Mouse (Mus musculus) CD8-positive naive resting alpha-beta T cell, adult 2 months (primary cell): ENCODE measurements at regions not wholly inside any gene's neighbourhood (a gene's known extent, or its start where the extent isn't known, plus 50 kb on each side); places are given as distances from the start of the nearest gene placed in this dataset.
A peak's percentile ranks its signal among the peaks of the same experiment; 100 is the strongest.

Source experiments
- DNase-seq, 2 experiments: peaks; one replicate each; pipeline ENCODE4 v3.0.0; 2022; ENCODE audit warnings: low read depth in 2 of 2, low spot score in 2 of 2

GRCm38 (mm10) chr11:117036977-117037376, 78.0 kb upstream of the Sec14l1 start:
- DNase-seq, result no peak

- DNase-seq, result no peak
Measured at GRCm38 (mm10) chr11:117038282-117039106, 76.5 kb upstream of the Sec14l1 start.

GRCm38 (mm10) chr11:117040829-117041228, 74.1 kb upstream of the Sec14l1 start:
- DNase-seq, result no peak

GRCm38 (mm10) chr11:117042336-117042735, 72.6 kb upstream of the Sec14l1 start:
- DNase-seq, result no peak

GRCm38 (mm10) chr11:117043524-117043923, 71.4 kb upstream of the Sec14l1 start:
- peak; percentile 37 to 69 for DNase-seq

GRCm38 (mm10) chr11:117044731-117045130, 70.2 kb upstream of the Sec14l1 start:
- no peak for DNase-seq

- DNase-seq, result no peak
Measured at GRCm38 (mm10) chr11:117046636-117047035, 68.3 kb upstream of the Sec14l1 start.

- no peak for DNase-seq
Measured at GRCm38 (mm10) chr11:117047172-117047950, 67.6 kb upstream of the Sec14l1 start.

- no peak for DNase-seq
Measured at GRCm38 (mm10) chr11:117048911-117049310, 66.1 kb upstream of the Sec14l1 start.

- DNase-seq, result no peak
Measured at GRCm38 (mm10) chr11:117050788-117051187, 64.2 kb upstream of the Sec14l1 start.

GRCm38 (mm10) chr11:117056958-117057357, 58.0 kb upstream of the Sec14l1 start:
- DNase-seq, result peak; percentile 31 to 46

- no peak for DNase-seq
Measured at GRCm38 (mm10) chr11:117057451-117057850, 57.5 kb upstream of the Sec14l1 start.

- no peak for DNase-seq
Measured at GRCm38 (mm10) chr11:117059120-117059519, 55.8 kb upstream of the Sec14l1 start.

GRCm38 (mm10) chr11:117059981-117060705, 54.8 kb upstream of the Sec14l1 start:
- no peak for DNase-seq

GRCm38 (mm10) chr11:117060706-117061337, 54.1 kb upstream of the Sec14l1 start:
- DNase-seq, result no peak

GRCm38 (mm10) chr11:117062772-117063499, 52.0 kb upstream of the Sec14l1 start:
- no peak for DNase-seq
